Mouse (Mus musculus) embryonic facial prominence, embryonic 13.5 days (tissue): ENCODE results near the gene Wasf3. TPM values are rescaled to one million over a fixed set of nuclear protein-coding genes. Genes with fewer than 3 reads are reported as not detected.
"Not testable (repeated sequence)": the region's sequence is repeated elsewhere in the genome, so short reads cannot be mapped to it uniquely, and the experiment has no call there.

ENCODE experiments used
- ATAC-seq: fragments of 200-750 bp; cut with Nextera tagmentation; 2 replicates; pipeline ENCODE4 v1.8.0; 2017; ENCODE audit warnings: low read depth; ENCODE audit not compliant: insufficient number of reproducible peaks, insufficient read depth, low FRiP score, low TSS enrichment
- H3K27ac ChIP-seq: fragments of 300-500 bp; sonication (generic); 2 replicates; pipeline ENCODE4 v1.5.1; 2015; ENCODE audit warnings: moderate library complexity, mild to moderate bottlenecking, inconsistent platforms
- H3K27me3 ChIP-seq: fragments of 300-500 bp; sonication (generic); 2 replicates; pipeline ENCODE4 v1.6.1; 2015; ENCODE audit warnings: mild to moderate bottlenecking, inconsistent platforms
- H3K36me3 ChIP-seq: fragments of 300-500 bp; sonication (generic); 2 replicates; pipeline ENCODE4 v1.6.1; 2015; ENCODE audit warnings: mild to moderate bottlenecking, inconsistent platforms
- H3K4me1 ChIP-seq: fragments of 300-500 bp; sonication (generic); 2 replicates; pipeline ENCODE4 v1.6.1; 2015; ENCODE audit warnings: inconsistent platforms
- H3K4me2 ChIP-seq: fragments of 300-500 bp; sonication (generic); 2 replicates; pipeline ENCODE4 v1.6.1; 2015; ENCODE audit warnings: moderate library complexity, mild to moderate bottlenecking, inconsistent platforms
- H3K4me3 ChIP-seq: fragments of 300-500 bp; sonication (generic); 2 replicates; pipeline ENCODE4 v1.5.1; 2015; ENCODE audit warnings: mild to moderate bottlenecking, inconsistent platforms
- H3K9ac ChIP-seq: fragments of 300-500 bp; sonication (generic); 2 replicates; pipeline ENCODE4 v1.6.1; 2015; ENCODE audit warnings: mild to moderate bottlenecking, inconsistent platforms
- H3K9me3 ChIP-seq: fragments of 300-500 bp; sonication (generic); 2 replicates; pipeline ENCODE4 v1.6.1; 2016; ENCODE audit warnings: inconsistent platforms
- WGBS: fragments of 180-500 bp; shearing (Covaris S2); methylation state at CpG from one replicate; pipeline ENCODE4 v1.1.7; 2015; ENCODE audit warnings: mixed read lengths; 5-methylcytosine and 5-hydroxymethylcytosine counted together
- polyA plus RNA-seq: library from polyadenylated mRNA; unstranded; fragments of >200 nt; fragmentation: Nextera tagmentation; extraction: Ambion mirVana; gene quantifications from 2 replicates; pipeline ENCODE4 v1.2.1, GENCODE M21; 2015

The Wasf3 gene
- polyA plus RNA-seq, 1 experiment from 2014 or later, result 4.8 TPM

DNA sequence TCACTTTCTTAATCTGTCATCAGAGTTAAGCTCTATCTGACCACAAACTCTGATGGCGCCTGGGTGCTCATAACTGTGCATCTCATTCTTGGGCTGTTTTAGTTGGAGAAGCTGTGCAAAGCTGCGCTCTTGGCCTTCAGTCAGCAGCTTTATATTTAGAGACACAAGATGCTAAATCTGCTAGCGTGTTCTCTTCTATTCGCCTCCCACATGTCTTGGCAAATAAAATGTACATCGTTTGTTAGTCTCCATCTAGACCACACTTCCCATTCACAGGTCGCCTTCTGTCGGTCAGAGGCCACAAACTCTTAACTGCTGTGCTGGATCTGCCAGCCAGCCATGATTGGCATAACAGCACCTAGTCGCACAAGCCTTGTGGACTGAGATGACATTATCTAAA is 14.0 kb upstream of the Wasf3 start:
- H3K27ac ChIP-seq, result no peak overlapping the region
- no peak for ATAC-seq
- H3K4me2 ChIP-seq, result no peak overlapping the region
- no peak overlapping the region for H3K4me3 ChIP-seq
- WGBS, result 89% methylated on average over 8 of the region's 8 CpGs
- no peaks in the 10 kb centered on the region for H3K4me1 ChIP-seq
- no peaks in the 10 kb centered on the region for H3K36me3 ChIP-seq
- no peaks in the 10 kb centered on the region for H3K9me3 ChIP-seq
- H3K9ac ChIP-seq, result no peak overlapping the region
- H3K27me3 ChIP-seq, result no peaks in the 10 kb centered on the region

DNA sequence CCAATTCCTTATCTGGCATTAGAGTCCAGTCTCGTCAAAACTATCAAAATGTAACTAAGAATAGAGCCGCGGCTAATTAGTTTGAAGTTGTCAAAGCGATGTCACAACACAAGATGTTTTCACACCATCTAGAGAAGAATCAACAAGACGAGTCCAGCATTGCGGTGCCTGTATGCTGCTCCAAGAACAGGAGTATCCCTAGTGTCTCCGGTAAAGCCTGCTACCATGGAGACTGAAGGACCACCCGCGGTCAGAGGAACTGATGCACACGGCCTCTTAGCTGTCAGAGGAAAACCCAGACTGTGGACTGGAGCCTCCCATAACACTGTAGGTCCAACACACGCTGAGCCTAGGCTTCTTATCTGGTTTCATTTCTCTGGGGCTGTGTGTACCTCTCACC is 11.5 kb upstream of the Wasf3 start:
- H3K27ac ChIP-seq, result no peak overlapping the region
- peaks cover 3% of the 10 kb centered on the region; the same call in 1 of the 2 replicates for H3K9me3 ChIP-seq
- no peak overlapping the region for H3K4me2 ChIP-seq
- no peak overlapping the region for H3K4me3 ChIP-seq
- H3K4me1 ChIP-seq, result no peaks in the 10 kb centered on the region
- H3K36me3 ChIP-seq, result no peaks in the 10 kb centered on the region
- ATAC-seq, result no peak
- no peaks in the 10 kb centered on the region for H3K27me3 ChIP-seq
- no peak overlapping the region for H3K9ac ChIP-seq
- 86% methylated on average over 11 of the region's 11 CpGs for WGBS

DNA sequence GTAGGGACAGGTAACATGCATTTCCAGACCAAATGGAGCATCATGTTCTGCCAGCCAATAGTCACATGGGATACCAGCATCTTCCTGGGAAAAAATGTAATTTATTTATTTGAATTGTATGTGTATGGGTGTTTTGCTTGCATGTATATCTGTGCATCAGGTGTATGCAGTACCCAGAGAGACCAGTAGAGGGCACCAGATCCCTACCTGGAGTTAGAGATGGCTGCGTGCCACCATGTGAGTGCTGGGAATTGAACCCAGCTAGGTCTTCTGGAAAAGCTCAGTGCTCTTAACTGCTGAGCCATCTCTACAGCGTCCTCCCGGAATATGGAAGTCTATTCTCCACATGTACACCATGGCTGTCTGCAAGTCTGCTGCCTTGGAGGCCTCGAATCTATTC is 8.2 kb upstream of the Wasf3 start:
- no peak overlapping the region for H3K4me3 ChIP-seq
- no peak overlapping the region for H3K4me2 ChIP-seq
- no peak for ATAC-seq

DNA sequence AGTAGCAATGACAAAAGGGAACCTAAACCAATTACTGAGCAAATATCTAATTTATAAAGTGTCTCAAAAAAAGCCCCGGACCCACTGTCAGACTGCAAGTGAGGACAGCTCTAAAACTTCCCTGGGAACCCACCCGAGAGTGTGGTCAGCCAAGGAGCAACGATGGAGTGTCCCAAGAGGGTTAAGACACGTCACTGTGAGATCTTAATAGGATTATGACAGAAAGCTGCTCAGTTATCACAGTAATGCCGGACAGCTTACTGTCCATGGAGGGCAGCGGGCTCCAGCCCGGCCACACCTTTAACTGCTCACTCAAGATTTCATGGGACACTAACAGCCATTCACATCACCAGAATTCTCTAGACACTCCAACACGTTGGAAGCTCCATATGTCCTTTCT is 4.7 kb upstream of the Wasf3 start:
- Histone ChIP-seq H3K4me3 (no peak overlapping the region), H3K4me2 (no peak overlapping the region), H3K9me3 (peaks cover 3% of the 10 kb centered on the region), H3K27ac (no peak overlapping the region), H3K9ac (no peak overlapping the region), H3K36me3 (no peaks in the 10 kb centered on the region), H3K4me1 (no peaks in the 10 kb centered on the region), H3K27me3 (no peaks in the 10 kb centered on the region)
- 79% methylated on average over 8 of the region's 8 CpGs for WGBS
- ATAC-seq, result no peak

More for the DNA sequence above, 8.2 kb upstream of the Wasf3 start:
- no peaks in the 10 kb centered on the region for H3K27me3 ChIP-seq
- no peaks in the 10 kb centered on the region for H3K36me3 ChIP-seq
- H3K9ac ChIP-seq, result no peak overlapping the region
- H3K9me3 ChIP-seq, result peaks cover 3% of the 10 kb centered on the region
- H3K27ac ChIP-seq, result no peak overlapping the region
- WGBS, result 84% methylated on average over 4 of the region's 4 CpGs
- H3K4me1 ChIP-seq, result no peaks in the 10 kb centered on the region

- no peak overlapping the region for H3K27ac ChIP-seq
- no peak for ATAC-seq
- H3K4me3 ChIP-seq, result no peak overlapping the region
- H3K36me3 ChIP-seq, result 0 out of 2 replicates have a peak, but pooled peaks cover 4% of the 10 kb centered on the region
- H3K4me2 ChIP-seq, result no peak overlapping the region
- no peak overlapping the region for H3K9ac ChIP-seq
- H3K9me3 ChIP-seq, result no peaks in the 10 kb centered on the region; the same call in 1 of the 2 replicates
- H3K4me1 ChIP-seq, result peaks cover 7% of the 10 kb centered on the region
- 72% methylated on average over 3 of the region's 3 CpGs for WGBS
- no peaks in the 10 kb centered on the region; the same call in 1 of the 2 replicates for H3K27me3 ChIP-seq
These were observed 2.5 kb upstream of the Wasf3 start for GRCm38 (mm10) chr5:146382268-146382667.

- Histone ChIP-seq H3K9ac (no peak overlapping the region), H3K36me3 (0 out of 2 replicates have a peak, but pooled peaks cover 4% of the 10 kb centered on the region), H3K27ac (no peak overlapping the region), H3K4me2 (no peak overlapping the region), H3K4me3 (no peak overlapping the region), H3K4me1 (peaks cover 7% of the 10 kb centered on the region), H3K27me3 (no peaks in the 10 kb centered on the region; the same call in 1 of the 2 replicates), H3K9me3 (no peaks in the 10 kb centered on the region; the same call in 1 of the 2 replicates)
- WGBS, result 83% methylated on average over 6 of the region's 6 CpGs
- no peak for ATAC-seq
These were observed 1.4 kb upstream of the Wasf3 start for GRCm38 (mm10) chr5:146383401-146383800.

DNA sequence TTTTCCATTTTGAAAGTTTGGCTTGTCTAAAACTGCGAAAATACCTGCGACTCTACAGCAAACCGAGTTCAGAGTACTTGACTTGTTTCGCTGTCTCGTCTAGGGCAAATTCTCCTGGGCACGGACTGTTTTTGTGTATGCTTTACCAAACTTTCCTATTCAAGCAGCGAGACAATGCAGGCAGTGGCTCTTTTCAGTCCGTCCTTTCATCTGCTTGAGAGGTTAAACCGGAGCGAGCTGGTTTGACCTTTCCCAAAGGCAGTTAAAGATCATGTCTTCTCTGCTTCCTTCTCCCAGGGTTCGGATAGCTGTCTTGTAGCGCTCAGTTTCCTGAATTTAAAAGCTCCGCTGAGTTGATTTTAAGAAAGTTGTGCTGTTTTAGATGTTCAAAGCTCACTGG is 1.2 kb downstream of the Wasf3 start:
- Histone ChIP-seq H3K9me3 (no peaks in the 10 kb centered on the region), H3K36me3 (0 out of 2 replicates have a peak, but pooled peaks cover 4% of the 10 kb centered on the region), H3K4me3 (peak overlapping the region; percentile 77), H3K9ac (peak overlapping the region; percentile 58), H3K27me3 (no peaks in the 10 kb centered on the region; the same call in 1 of the 2 replicates), H3K27ac (no peak overlapping the region), H3K4me1 (peaks cover 7% of the 10 kb centered on the region), H3K4me2 (peak overlapping the region; percentile 84)
- 7% methylated on average over 13 of the region's 13 CpGs for WGBS
- ATAC-seq, result no peak

- 0 out of 2 replicates have a peak, but pooled peaks cover 4% of the 10 kb centered on the region for H3K36me3 ChIP-seq
- H3K9me3 ChIP-seq, result no peaks in the 10 kb centered on the region
- peaks cover 7% of the 10 kb centered on the region for H3K4me1 ChIP-seq
- no peak overlapping the region for H3K9ac ChIP-seq
- no peak for ATAC-seq
- no peaks in the 10 kb centered on the region; the same call in 1 of the 2 replicates for H3K27me3 ChIP-seq
- H3K4me3 ChIP-seq, result no peak overlapping the region
- no peak overlapping the region for H3K27ac ChIP-seq
- WGBS, result 91% methylated on average over 4 of the region's 4 CpGs
- no peak overlapping the region for H3K4me2 ChIP-seq
These were observed 2.1 kb downstream of the Wasf3 start for GRCm38 (mm10) chr5:146386906-146387305.

DNA sequence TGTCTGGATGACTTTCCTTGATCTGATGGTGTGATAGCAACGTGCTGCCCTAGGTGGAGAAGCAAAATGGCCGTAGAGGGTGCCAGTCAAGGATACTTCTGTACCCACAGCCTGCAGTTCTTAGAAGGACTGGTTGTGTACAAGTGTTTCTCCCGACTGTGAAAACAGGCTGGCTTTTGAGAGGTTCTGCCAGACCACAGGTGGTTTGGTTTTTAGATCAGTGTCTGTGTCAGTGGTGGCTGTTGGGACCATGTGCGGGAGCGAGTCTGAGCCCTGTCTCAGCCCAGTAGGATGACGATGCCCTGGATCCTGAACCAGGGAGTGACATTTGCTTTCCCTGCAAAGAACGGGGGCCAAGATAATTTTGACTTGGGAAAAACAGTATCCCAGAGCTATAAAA is 9.8 kb downstream of the Wasf3 start:
- Histone ChIP-seq H3K9ac (no peak overlapping the region), H3K9me3 (peaks cover 15% of the 10 kb centered on the region), H3K27me3 (no peaks in the 10 kb centered on the region), H3K36me3 (no peaks in the 10 kb centered on the region), H3K4me1 (0 out of 2 replicates have a peak, but pooled peaks cover 4% of the 10 kb centered on the region), H3K4me3 (no peak overlapping the region), H3K4me2 (no peak overlapping the region), H3K27ac (no peak overlapping the region)
- no peak for ATAC-seq
- 92% methylated on average over 7 of the region's 7 CpGs for WGBS

GRCm38 (mm10) chr5:146397253-146397652 is 12.5 kb downstream of the Wasf3 start:
- H3K36me3 ChIP-seq, result no peaks in the 10 kb centered on the region
- H3K4me3 ChIP-seq, result no peak overlapping the region
- H3K27me3 ChIP-seq, result no peaks in the 10 kb centered on the region
- no peak overlapping the region for H3K27ac ChIP-seq
- no peak overlapping the region for H3K9ac ChIP-seq
- peaks cover 15% of the 10 kb centered on the region for H3K9me3 ChIP-seq
- no peak overlapping the region for H3K4me2 ChIP-seq
- no peak for ATAC-seq
- WGBS, result 73% methylated on average over 5 of the region's 5 CpGs
- 0 out of 2 replicates have a peak, but pooled peaks cover 4% of the 10 kb centered on the region for H3K4me1 ChIP-seq

GRCm38 (mm10) chr5:146398386-146399115 is 13.8 kb downstream of the Wasf3 start:
- 0 out of 2 replicates have a peak, but pooled peaks cover 4% of the 10 kb centered on the region for H3K4me1 ChIP-seq
- no peak overlapping the region for H3K4me3 ChIP-seq
- H3K27ac ChIP-seq, result no peak overlapping the region
- no peaks in the 10 kb centered on the region for H3K36me3 ChIP-seq
- no peak overlapping the region for H3K4me2 ChIP-seq
- H3K9ac ChIP-seq, result no peak overlapping the region
- no peaks in the 10 kb centered on the region for H3K27me3 ChIP-seq
- no peak for ATAC-seq
- H3K9me3 ChIP-seq, result peaks cover 15% of the 10 kb centered on the region
- WGBS, result 92% methylated on average over 7 of the region's 7 CpGs

DNA sequence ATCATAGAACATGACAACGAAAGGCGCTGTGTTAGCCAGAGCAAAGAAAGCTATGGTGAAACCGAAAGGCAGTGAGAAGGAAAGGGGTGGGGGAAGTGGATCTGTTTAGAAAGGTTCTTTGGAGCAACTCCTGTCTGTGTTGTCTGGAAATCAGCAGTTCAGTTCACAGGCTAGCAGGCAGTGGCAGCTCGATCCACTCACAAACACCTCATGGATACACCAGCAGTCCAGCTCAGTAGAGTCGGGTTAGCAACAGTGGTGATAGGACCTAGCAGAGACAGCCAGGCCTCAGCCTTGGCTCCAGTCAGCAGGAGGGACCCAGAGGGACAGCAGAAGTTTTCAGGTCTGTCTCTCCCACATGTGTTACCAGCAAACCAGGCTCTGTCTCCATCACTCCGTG is 16.2 kb downstream of the Wasf3 start:
- H3K27ac ChIP-seq, ATAC-seq, H3K36me3 ChIP-seq, H3K9ac ChIP-seq, H3K4me3 ChIP-seq, H3K4me2 ChIP-seq, H3K27me3 ChIP-seq, H3K9me3 ChIP-seq, H3K4me1 ChIP-seq: not testable (repeated sequence)
- 93% methylated on average over 6 of the region's 6 CpGs for WGBS
